Mouse (Mus musculus): ENCODE data around the gene Msx2.

DNA sequence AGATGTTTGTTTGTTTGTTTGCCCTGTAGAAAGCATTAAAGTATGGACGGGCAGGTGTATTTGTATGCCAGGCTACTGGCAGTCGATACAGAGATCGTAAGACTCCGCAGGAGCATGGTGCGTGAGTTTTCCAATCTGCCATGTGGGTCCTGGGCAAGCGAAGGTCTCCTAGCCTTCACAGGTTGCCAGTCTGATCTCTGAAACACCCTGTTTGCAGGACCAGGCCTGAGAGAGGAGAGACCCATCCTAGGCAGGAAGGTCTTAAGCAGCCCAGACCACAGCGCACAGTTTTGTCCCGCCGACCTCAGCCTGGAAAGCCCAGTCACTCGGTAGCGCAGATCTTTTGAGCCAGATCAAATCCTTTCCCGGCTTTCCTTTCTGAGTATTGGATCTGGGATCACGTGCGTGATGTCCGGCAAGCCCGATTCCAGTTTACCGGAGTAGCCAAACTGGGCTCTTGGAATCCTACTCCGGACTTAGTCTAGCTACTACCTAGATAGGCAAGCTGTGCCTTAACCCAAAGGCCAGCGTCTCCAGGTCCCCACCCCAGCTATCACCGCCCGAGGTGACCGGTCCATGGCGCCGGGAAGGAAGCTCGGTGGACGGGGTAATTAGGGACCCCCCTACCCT is 7.6 kb downstream of the Msx2 start:
- TF ChIP-seq EP300 (IDR thresholded peaks at IDR 0.05; ENCODE audit: low read depth) (no peak), CTCF (IDR thresholded peaks at IDR 0.05; ENCODE audit: low read depth) (no peak)
